Mouse (Mus musculus) skeletal muscle tissue, postnatal 0 days (tissue): ENCODE measurements around the gene Rab22a. TPM values are rescaled to one million over a fixed set of nuclear protein-coding genes. Genes with fewer than 3 reads are reported as not detected.

Source experiments
- microRNA-seq, 2 experiments: library from miRNA; unstranded; fragments of <30 nt; microRNA quantifications; one replicate each; pipeline ENCODE4; 2016
- polyA plus RNA-seq: library from polyadenylated mRNA; unstranded; fragments of >200 nt; fragmentation: Nextera tagmentation; extraction: Ambion mirVana; gene quantifications from 2 replicates; pipeline ENCODE4 v1.2.1, GENCODE M21; 2015

Gene Rab22a
- 37.8 and 43.8 TPM in 2 replicates for polyA plus RNA-seq

DNA sequence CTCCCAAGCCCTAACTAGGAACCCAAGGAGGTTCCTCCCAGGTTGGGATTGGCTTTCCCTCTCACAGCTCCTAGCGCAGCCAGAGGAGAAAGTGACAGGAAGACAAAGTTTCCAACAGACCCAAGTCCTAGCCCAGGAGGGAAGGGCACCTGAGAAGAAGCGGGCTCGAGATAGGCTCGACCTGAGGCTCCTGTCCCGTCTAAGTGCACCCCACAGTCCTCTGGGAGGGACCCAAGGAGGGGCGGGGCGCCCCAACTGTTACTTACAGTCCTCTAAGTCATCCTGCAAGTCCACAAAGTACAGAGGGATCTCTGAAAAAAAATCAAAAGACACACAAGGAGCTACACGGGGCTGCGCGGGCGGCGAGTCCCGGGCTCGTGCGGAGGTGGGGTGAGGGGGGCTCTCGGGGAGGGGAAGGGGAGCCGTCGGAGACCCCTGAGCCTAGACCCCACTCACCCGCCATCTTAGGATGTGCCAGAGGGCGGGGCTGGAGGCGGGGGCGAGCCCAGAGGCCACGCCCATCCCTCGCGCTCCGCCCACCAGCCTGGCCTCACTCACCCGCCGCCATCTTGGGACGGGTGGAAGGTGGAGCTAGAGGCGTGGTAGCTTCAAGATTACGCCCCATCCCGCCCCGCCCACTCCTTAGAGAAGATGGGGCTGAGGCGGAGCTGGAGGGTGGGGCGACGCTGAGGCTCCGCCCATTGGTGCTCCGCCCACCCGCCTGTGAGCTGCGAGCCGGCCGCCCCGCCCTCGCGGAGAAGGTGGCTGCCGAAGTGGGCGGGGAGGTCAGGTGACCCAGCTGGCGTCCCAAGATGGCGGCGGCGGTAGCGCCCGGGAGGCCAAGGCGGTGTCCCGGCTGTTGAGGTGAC is at the start of gene Rab22a:
Rab22a (plus strand) TSS at position 704 of the 869 bp plus-strand sequence.

DNA sequence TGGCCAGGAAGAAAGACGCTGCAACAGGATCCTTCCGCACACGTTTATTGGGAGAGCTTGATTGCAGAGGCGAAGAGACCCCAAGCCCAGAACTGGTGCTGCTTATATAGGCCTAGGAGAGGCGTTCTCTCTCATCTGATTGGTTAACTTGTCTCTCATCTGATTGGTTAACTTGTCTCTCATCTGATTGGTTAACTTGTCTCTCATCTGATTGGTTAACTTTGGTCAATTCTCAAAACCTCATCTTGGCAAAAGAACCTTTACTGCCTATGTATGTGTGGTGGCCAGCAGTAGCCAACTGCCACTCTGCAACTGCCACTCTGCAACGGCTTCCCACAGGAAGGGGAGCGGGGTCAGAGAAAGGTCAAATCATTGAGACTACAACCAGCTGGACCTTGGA is 59.6 kb downstream of the Rab22a start, which contains the start of gene 1700010B08Rik:
1700010B08Rik (plus strand) TSS at position 301 of the 400 bp plus-strand sequence.

DNA sequence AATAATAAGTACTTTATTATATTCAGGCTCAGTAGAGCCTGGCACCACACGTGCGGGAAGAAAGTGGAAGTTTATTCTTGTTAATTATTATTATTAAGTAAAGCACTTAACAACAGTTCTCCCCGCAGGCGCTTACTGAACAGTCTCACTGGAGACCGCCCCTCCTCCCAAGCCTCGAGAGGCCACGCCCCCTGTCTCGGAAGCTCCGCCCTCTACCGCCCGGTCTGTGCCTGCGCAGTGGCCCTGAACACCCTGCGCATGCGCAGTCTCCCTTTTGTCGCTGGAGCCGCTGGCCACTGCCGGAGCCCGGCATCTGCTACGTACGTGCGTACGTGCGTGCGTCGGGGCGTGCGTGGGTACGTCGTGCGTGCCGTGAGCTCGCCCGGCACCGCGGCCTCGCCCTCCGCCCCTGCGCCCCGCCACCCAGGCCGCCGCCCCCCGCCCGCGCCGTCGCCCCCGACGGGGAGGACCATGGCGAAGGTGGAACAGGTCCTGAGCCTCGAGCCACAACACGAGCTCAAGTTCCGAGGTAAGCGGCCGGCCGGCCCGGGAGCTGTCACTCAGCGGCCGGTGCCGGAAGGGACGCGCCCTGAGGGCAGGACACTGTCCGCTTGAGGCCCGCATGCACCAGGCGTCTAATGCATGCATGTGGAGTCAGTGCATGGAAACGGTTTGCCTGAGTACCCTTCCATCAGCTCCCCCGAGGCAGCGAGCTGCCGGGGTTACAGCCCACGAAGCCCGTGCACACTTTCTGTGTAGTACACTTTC is 77.8 kb downstream of the Rab22a start, which contains the start of gene Vapb:
Vapb (plus strand) TSS at position 290 of the 768 bp plus-strand sequence.

Small RNA genes lying within 50 kb of the gene (microRNA-seq; reads per million reads assigned to microRNA genes)
- 0 reads per million in 2 experiments for gene Mir6340

Other genes with a start within 250 kb of the Rab22a start
- gene 1700021F07Rik, start 137.2 kb upstream of the Rab22a start, polyA plus RNA-seq: not detected in 2 replicates
- not detected in 2 replicates for gene Ankrd60, start 81.4 kb upstream of the Rab22a start, polyA plus RNA-seq
- gene 1700010B08Rik, start 59.7 kb downstream of the Rab22a start, polyA plus RNA-seq: not detected in 2 replicates
- gene Vapb, start 77.8 kb downstream of the Rab22a start, polyA plus RNA-seq: 15.8 and 18.0 TPM in 2 replicates